Mouse (Mus musculus) MEL (cell line): ENCODE data around the gene Exoc3.

Source experiments
- CTCF ChIP-seq, 3 experiments: IDR thresholded peaks in 2 of 3; conservative IDR thresholded peaks in 1 of 3; 2 replicates each; pipeline ENCODE4 v1.5.1; 2011 to 2012; ENCODE audit warnings: low read length in 3 of 3, low read depth in 2 of 3, mild to moderate bottlenecking in 2 of 3, improper control_type of control experiment in 1 of 3, inconsistent platforms in 1 of 3, mixed read lengths in 1 of 3, moderate library complexity in 1 of 3; ENCODE audit not compliant: control insufficient read depth in 1 of 3, insufficient read depth in 1 of 3, poor library complexity in 1 of 3, severe bottlenecking in 1 of 3
- EP300 ChIP-seq, 2 experiments: IDR thresholded peaks; 2 replicates each; pipeline ENCODE4 v1.6.1; 2011; ENCODE audit warnings: improper control_type of control experiment in 2 of 2, low read length in 2 of 2, low read depth in 1 of 2, mild to moderate bottlenecking in 1 of 2
- GATA1 ChIP-seq: IDR thresholded peaks from 2 replicates; pipeline ENCODE4 v1.6.1; 2011; ENCODE audit warnings: low read depth, low read length, improper control_type of control experiment
- SMC3 ChIP-seq: IDR thresholded peaks from 2 replicates; pipeline ENCODE4 v1.6.1; 2011; ENCODE audit warnings: low read depth, low read length, improper control_type of control experiment
- TAL1 ChIP-seq: IDR thresholded peaks from 2 replicates; pipeline ENCODE4 v1.6.1; 2012; ENCODE audit warnings: mild to moderate bottlenecking, inconsistent platforms, low read length, moderate library complexity, mixed read lengths
- ZC3H11A ChIP-seq: IDR thresholded peaks from 2 replicates; pipeline ENCODE4 v1.6.1; 2012; ENCODE audit warnings: low read depth, mild to moderate bottlenecking, inconsistent platforms, low read length, improper control_type of control experiment

GRCm38 (mm10) chr13:74245214-74245898 is 36.8 kb upstream of the Exoc3 start:
- TF ChIP-seq TAL1 = no peak
- TF ChIP-seq CTCF (IDR thresholded peaks at IDR 0.05 in 2 of 3, conservative IDR thresholded peaks at IDR 0.05 in 1 of 3; ENCODE audit: control insufficient read depth in 1 of 3, insufficient read depth in 1 of 3, low read depth in 2 of 3, low read length in 3 of 3, poor library complexity in 1 of 3, severe bottlenecking in 1 of 3) = no peak
- TF ChIP-seq SMC3 = no peak
- no peak for TF ChIP-seq ZC3H11A
- no peak for TF ChIP-seq EP300 (IDR thresholded peaks at IDR 0.05; ENCODE audit: low read depth in 1 of 2, low read length in 2 of 2)
- no peak for TF ChIP-seq GATA1
